Mouse (Mus musculus): ENCODE data around the gene Rcn3. TPM values are rescaled to one million over a fixed set of nuclear protein-coding genes. Genes with fewer than 3 reads are reported as not detected.
"Not testable (repeated sequence)": the region's sequence is repeated elsewhere in the genome, so short reads cannot be mapped to it uniquely, and the experiment has no call there.

The Rcn3 gene
- polyA plus RNA-seq, 1 experiment: 172 TPM

GRCm38 (mm10) chr7:45102940-45103585, 11.0 kb upstream of the Rcn3 start:
- no peak for DNase-seq
- WGBS: 43% methylated on average over 9 of the region's 9 CpGs
- TF ChIP-seq CTCF (IDR thresholded peaks at IDR 0.05; ENCODE audit: insufficient read depth, low read length): no peak
- peak; percentile 26; the same call in 1 of the 2 replicates for TF ChIP-seq POLR2A (IDR thresholded peaks at IDR 0.05; ENCODE audit: borderline replicate concordance, extremely low read depth, low read depth, low read length)
- peak overlapping the region; percentile 70 for H3K4me3 ChIP-seq (replicated peaks; ENCODE audit: extremely low read depth, low read depth, low read length)
- H3K4me1 ChIP-seq (ENCODE audit: control insufficient read depth, insufficient read depth, low read length): peaks cover 7% of the 10 kb centered on the region

- H3K4me3 ChIP-seq (replicated peaks; ENCODE audit: extremely low read depth, low read depth, low read length): peak overlapping the region; percentile 57
- DNase-seq: no peak
- peaks cover 7% of the 10 kb centered on the region for H3K4me1 ChIP-seq (ENCODE audit: control insufficient read depth, insufficient read depth, low read length)
- no peak for TF ChIP-seq POLR2A (IDR thresholded peaks at IDR 0.05; ENCODE audit: borderline replicate concordance, extremely low read depth, low read depth, low read length)
- TF ChIP-seq CTCF (IDR thresholded peaks at IDR 0.05; ENCODE audit: insufficient read depth, low read length): no peak
- WGBS: 53% methylated on average over 11 of the region's 11 CpGs
Observed at GRCm38 (mm10) chr7:45102441-45102840, 10.4 kb upstream of the Rcn3 start.

DNA sequence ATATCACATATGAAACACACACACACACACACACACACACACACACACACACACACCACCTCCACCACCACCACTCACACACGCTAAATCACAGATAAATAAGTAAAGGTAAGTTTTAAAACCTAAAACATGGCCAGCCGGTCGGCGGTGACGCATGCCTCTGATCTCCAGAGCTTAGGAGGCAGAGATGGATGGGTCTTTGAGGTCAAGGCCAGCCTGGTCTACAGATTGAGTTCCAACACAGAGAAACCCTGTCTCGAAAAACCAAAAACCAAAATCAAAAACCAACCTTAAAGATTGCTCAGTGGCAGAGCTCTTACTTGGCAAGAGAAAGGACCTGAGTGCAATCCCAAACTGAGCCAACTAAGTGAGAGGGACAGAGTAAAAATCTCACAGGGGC, 8.0 kb upstream of the Rcn3 start:
- Histone ChIP-seq H3K4me1 (ENCODE audit: control insufficient read depth, insufficient read depth, low read length) (peaks cover 7% of the 10 kb centered on the region), H3K4me3 (replicated peaks; ENCODE audit: extremely low read depth, low read depth, low read length) (no peak overlapping the region)
- no peak for DNase-seq
- TF ChIP-seq POLR2A (IDR thresholded peaks at IDR 0.05; ENCODE audit: borderline replicate concordance, extremely low read depth, low read depth, low read length) (no peak), CTCF (IDR thresholded peaks at IDR 0.05; ENCODE audit: insufficient read depth, low read length) (no peak)
- WGBS: 87% methylated on average over 6 of the region's 6 CpGs

- 84% methylated on average over 8 of the region's 8 CpGs for WGBS
Observed at GRCm38 (mm10) chr7:45098541-45099240, 6.7 kb upstream of the Rcn3 start.

DNA sequence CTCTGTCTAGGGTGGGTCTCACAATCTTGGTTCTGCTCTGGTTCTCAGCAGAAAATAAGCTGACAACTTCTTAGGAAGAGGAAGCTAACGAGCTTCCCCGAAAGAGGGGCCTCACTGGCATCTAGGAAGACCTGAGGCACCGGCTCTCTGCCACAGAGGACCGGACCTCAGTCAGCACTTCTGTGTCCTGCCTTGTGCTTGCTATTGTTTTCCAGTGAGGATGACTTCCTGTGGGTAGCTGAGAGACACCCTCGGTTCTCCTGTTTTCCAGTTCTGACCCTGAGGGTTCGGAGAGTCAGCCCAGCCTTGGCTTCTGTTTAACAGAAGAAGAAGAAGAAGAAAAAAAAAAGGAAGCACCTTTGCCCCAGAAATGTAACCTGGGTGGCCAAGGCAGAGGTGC, 5.5 kb upstream of the Rcn3 start:
- no peak overlapping the region for H3K4me3 ChIP-seq (replicated peaks; ENCODE audit: extremely low read depth, low read depth, low read length)
- DNase-seq: no peak
- no peaks in the 10 kb centered on the region for H3K4me1 ChIP-seq (ENCODE audit: control insufficient read depth, insufficient read depth, low read length)
- TF ChIP-seq POLR2A (IDR thresholded peaks at IDR 0.05; ENCODE audit: borderline replicate concordance, extremely low read depth, low read depth, low read length): no peak
- TF ChIP-seq CTCF (IDR thresholded peaks at IDR 0.05; ENCODE audit: insufficient read depth, low read length): no peak
- WGBS: 38% methylated on average over 6 of the region's 6 CpGs

More at GRCm38 (mm10) chr7:45098541-45099240, 6.7 kb upstream of the Rcn3 start:
- peak; percentile 33 for TF ChIP-seq CTCF (IDR thresholded peaks at IDR 0.05; ENCODE audit: insufficient read depth, low read length)
- no peak for TF ChIP-seq POLR2A (IDR thresholded peaks at IDR 0.05; ENCODE audit: borderline replicate concordance, extremely low read depth, low read depth, low read length)
- Histone ChIP-seq H3K4me1 (ENCODE audit: control insufficient read depth, insufficient read depth, low read length) (peaks cover 3% of the 10 kb centered on the region), H3K4me3 (replicated peaks; ENCODE audit: extremely low read depth, low read depth, low read length) (no peak overlapping the region)
- DNase-seq: no peak

GRCm38 (mm10) chr7:45095965-45096364, 3.9 kb upstream of the Rcn3 start:
- 94% methylated on average over 14 of the region's 14 CpGs for WGBS
- not testable (repeated sequence) for DNase-seq; H3K4me1 ChIP-seq (ENCODE audit: control insufficient read depth, insufficient read depth, low read length); H3K4me3 ChIP-seq (replicated peaks; ENCODE audit: extremely low read depth, low read depth, low read length)

- 72% methylated on average over 6 of the region's 6 CpGs for WGBS
- Histone ChIP-seq H3K4me3 (replicated peaks; ENCODE audit: extremely low read depth, low read depth, low read length) (no peak overlapping the region), H3K4me1 (ENCODE audit: control insufficient read depth, insufficient read depth, low read length) (peaks cover 2% of the 10 kb centered on the region; the same call in 1 of the 2 replicates)
- no peak for DNase-seq
- TF ChIP-seq POLR2A (IDR thresholded peaks at IDR 0.05; ENCODE audit: borderline replicate concordance, extremely low read depth, low read depth, low read length) (no peak), CTCF (IDR thresholded peaks at IDR 0.05; ENCODE audit: insufficient read depth, low read length) (no peak)
Observed at GRCm38 (mm10) chr7:45095367-45095766, 3.3 kb upstream of the Rcn3 start.

GRCm38 (mm10) chr7:45094121-45094520, 2.1 kb upstream of the Rcn3 start:
- DNase-seq: no peak
- peaks cover 2% of the 10 kb centered on the region; the same call in 1 of the 2 replicates for H3K4me1 ChIP-seq (ENCODE audit: control insufficient read depth, insufficient read depth, low read length)
- no peak overlapping the region for H3K4me3 ChIP-seq (replicated peaks; ENCODE audit: extremely low read depth, low read depth, low read length)
- WGBS: 63% methylated on average over 7 of the region's 7 CpGs
- TF ChIP-seq POLR2A (IDR thresholded peaks at IDR 0.05; ENCODE audit: borderline replicate concordance, extremely low read depth, low read depth, low read length): no peak
- no peak for TF ChIP-seq CTCF (IDR thresholded peaks at IDR 0.05; ENCODE audit: insufficient read depth, low read length)

DNA sequence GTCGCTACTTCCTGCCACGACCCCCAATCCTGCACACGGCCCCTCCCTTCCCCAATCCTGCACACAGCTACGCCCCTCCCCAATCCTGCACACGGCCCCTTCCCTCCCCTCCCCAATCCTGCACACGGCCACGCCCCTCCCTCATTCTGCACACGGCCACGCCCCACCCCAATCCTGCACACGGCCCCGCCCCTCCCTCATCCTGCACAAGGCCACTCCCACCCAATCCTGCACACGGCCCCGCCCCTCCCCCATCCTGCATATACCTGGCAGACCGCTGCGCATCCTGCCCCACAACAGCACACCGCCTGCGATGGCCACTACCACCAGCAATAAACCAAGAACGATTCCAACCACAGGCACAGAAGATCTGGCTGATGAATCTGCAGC, 1.5 kb upstream of the Rcn3 start:
- Histone ChIP-seq H3K4me3 (replicated peaks; ENCODE audit: extremely low read depth, low read depth, low read length) (no peak overlapping the region), H3K4me1 (ENCODE audit: control insufficient read depth, insufficient read depth, low read length) (peaks cover 2% of the 10 kb centered on the region; the same call in 1 of the 2 replicates)
- WGBS: 42% methylated on average over 18 of the region's 18 CpGs
- DNase-seq: no peak
- TF ChIP-seq POLR2A (IDR thresholded peaks at IDR 0.05; ENCODE audit: borderline replicate concordance, extremely low read depth, low read depth, low read length) (no peak), CTCF (IDR thresholded peaks at IDR 0.05; ENCODE audit: insufficient read depth, low read length) (no peak)

Measured in lung, adult 2 months (tissue).